Mouse (Mus musculus) liver, embryonic 13.5 days (tissue): Measurements from ENCODE around the gene Cacna1g. TPM values are rescaled to one million over a fixed set of nuclear protein-coding genes. Genes with fewer than 3 reads are reported as not detected.
"Not testable (repeated sequence)": the region's sequence is repeated elsewhere in the genome, so short reads cannot be mapped to it uniquely, and the experiment has no call there.

ENCODE experiments used
- ATAC-seq: fragments of 200-750 bp; cut with Nextera tagmentation; 2 replicates; pipeline ENCODE4 v1.8.0; 2017; ENCODE audit warnings: low read depth, mild to moderate bottlenecking, moderate number of reproducible peaks, moderate library complexity
- DNase-seq: peaks from one replicate; pipeline ENCODE4 v3.0.0; 2022
- H3K27ac ChIP-seq: fragments of 300-500 bp; sonication (generic); 2 replicates; pipeline ENCODE4 v1.5.1; 2015; ENCODE audit warnings: moderate library complexity, mild to moderate bottlenecking, inconsistent platforms
- H3K27me3 ChIP-seq: fragments of 300-500 bp; sonication (generic); 2 replicates; pipeline ENCODE4 v1.6.1; 2015; ENCODE audit warnings: mild to moderate bottlenecking, inconsistent platforms
- H3K36me3 ChIP-seq: fragments of 300-500 bp; sonication (generic); 2 replicates; pipeline ENCODE4 v1.6.1; 2015; ENCODE audit warnings: mild to moderate bottlenecking, inconsistent platforms
- H3K4me1 ChIP-seq: fragments of 300-500 bp; sonication (generic); replicated peaks from 2 replicates; pipeline ENCODE4 v1.6.1; 2015; ENCODE audit warnings: inconsistent platforms
- H3K4me2 ChIP-seq: fragments of 300-500 bp; sonication (generic); 2 replicates; pipeline ENCODE4 v1.6.1; 2015; ENCODE audit warnings: inconsistent platforms, mild to moderate bottlenecking, moderate library complexity
- H3K4me3 ChIP-seq: fragments of 300-500 bp; sonication (generic); replicated peaks from 2 replicates; pipeline ENCODE4 v1.5.1; 2015; ENCODE audit warnings: mild to moderate bottlenecking, inconsistent platforms
- H3K9ac ChIP-seq: fragments of 300-500 bp; sonication (generic); 2 replicates; pipeline ENCODE4 v1.6.1; 2015; ENCODE audit warnings: mild to moderate bottlenecking, inconsistent platforms
- H3K9me3 ChIP-seq: fragments of 300-500 bp; sonication (generic); replicated peaks from 2 replicates; pipeline ENCODE4 v1.6.1; 2016; ENCODE audit warnings: inconsistent platforms
- WGBS: fragments of 180-500 bp; shearing (Covaris S2); methylation state at CpG from one replicate; pipeline ENCODE4 v1.1.7; 2015; ENCODE audit not compliant: insufficient replicate concordance; 5-methylcytosine and 5-hydroxymethylcytosine counted together
- polyA plus RNA-seq: library from polyadenylated mRNA; unstranded; fragments of >200 nt; fragmentation: Nextera tagmentation; extraction: Ambion mirVana; gene quantifications from 2 replicates; pipeline ENCODE4 v1.2.1, GENCODE M21; 2015

Gene Cacna1g
- polyA plus RNA-seq, 1 experiment from 2014 or later: 1.8 TPM

- DNase-seq: no peak
- H3K4me2 ChIP-seq: no peak overlapping the region
- H3K27me3 ChIP-seq: peaks cover 33% of the 10 kb centered on the region; the same call in 1 of the 2 replicates
- 71% methylated on average over 10 of the region's 10 CpGs for WGBS
- H3K4me1 ChIP-seq: no peaks in the 10 kb centered on the region; the same call in 1 of the 2 replicates
- H3K9me3 ChIP-seq: no peaks in the 10 kb centered on the region
- ATAC-seq: no peak
- H3K9ac ChIP-seq: no peak overlapping the region
- no peaks in the 10 kb centered on the region for H3K36me3 ChIP-seq
- no peak overlapping the region for H3K4me3 ChIP-seq
- no peak overlapping the region for H3K27ac ChIP-seq
Measured at GRCm38 (mm10) chr11:94403757-94404156, 70.2 kb downstream of the Cacna1g start.

- no peak overlapping the region for H3K9ac ChIP-seq
- peaks cover 32% of the 10 kb centered on the region; the same call in 1 of the 2 replicates for H3K27me3 ChIP-seq
- H3K4me3 ChIP-seq: no peak overlapping the region
- H3K4me2 ChIP-seq: no peak overlapping the region
- no peaks in the 10 kb centered on the region; the same call in 1 of the 2 replicates for H3K4me1 ChIP-seq
- no peak overlapping the region for H3K27ac ChIP-seq
- WGBS: 75% methylated on average over 5 of the region's 5 CpGs
- no peaks in the 10 kb centered on the region for H3K36me3 ChIP-seq
- H3K9me3 ChIP-seq: no peaks in the 10 kb centered on the region
- ATAC-seq (no peak), DNase-seq (no peak)
Measured at GRCm38 (mm10) chr11:94402731-94403130, 71.3 kb downstream of the Cacna1g start.

- not testable (repeated sequence) for H3K4me1 ChIP-seq, H3K4me2 ChIP-seq, H3K9ac ChIP-seq, H3K9me3 ChIP-seq, DNase-seq, H3K27ac ChIP-seq, ATAC-seq, H3K4me3 ChIP-seq, H3K36me3 ChIP-seq
- peaks cover 28% of the 10 kb centered on the region; the same call in 1 of the 2 replicates for H3K27me3 ChIP-seq
- 61% methylated on average over 4 of the region's 4 CpGs for WGBS
Measured at GRCm38 (mm10) chr11:94402029-94402428, 72.0 kb downstream of the Cacna1g start.

- WGBS: 63% methylated on average over 6 of the region's 6 CpGs
- ATAC-seq: no peak
- H3K36me3 ChIP-seq: no peaks in the 10 kb centered on the region
- H3K27me3 ChIP-seq: peaks cover 28% of the 10 kb centered on the region; the same call in 1 of the 2 replicates
- no peak overlapping the region for H3K4me3 ChIP-seq
- H3K4me1 ChIP-seq: no peaks in the 10 kb centered on the region; the same call in 1 of the 2 replicates
- H3K9ac ChIP-seq: no peak overlapping the region
- H3K9me3 ChIP-seq: no peaks in the 10 kb centered on the region
- no peak for DNase-seq
- H3K4me2 ChIP-seq: no peak overlapping the region
- no peak overlapping the region for H3K27ac ChIP-seq
Measured at GRCm38 (mm10) chr11:94400996-94401395, 73.0 kb downstream of the Cacna1g start.

GRCm38 (mm10) chr11:94394107-94394506, 79.9 kb downstream of the Cacna1g start:
- H3K36me3 ChIP-seq: no peaks in the 10 kb centered on the region
- peaks cover 51% of the 10 kb centered on the region for H3K27me3 ChIP-seq
- WGBS: 58% methylated on average over 7 of the region's 7 CpGs
- peaks cover 4% of the 10 kb centered on the region; the same call in 1 of the 2 replicates for H3K4me1 ChIP-seq
- no peak overlapping the region for H3K4me2 ChIP-seq
- H3K9ac ChIP-seq: no peak overlapping the region
- DNase-seq (no peak), ATAC-seq (no peak)
- no peaks in the 10 kb centered on the region for H3K9me3 ChIP-seq
- no peak overlapping the region for H3K4me3 ChIP-seq
- H3K27ac ChIP-seq: no peak overlapping the region

- ATAC-seq, H3K36me3 ChIP-seq, H3K27ac ChIP-seq, H3K9ac ChIP-seq, DNase-seq, H3K4me2 ChIP-seq, H3K4me3 ChIP-seq, H3K4me1 ChIP-seq, H3K9me3 ChIP-seq: not testable (repeated sequence)
- peaks cover 51% of the 10 kb centered on the region for H3K27me3 ChIP-seq
- WGBS: 51% methylated on average over 4 of the region's 4 CpGs
Measured at GRCm38 (mm10) chr11:94393490-94393889, 80.5 kb downstream of the Cacna1g start.

- Histone ChIP-seq H3K9ac (0 out of 2 replicates have a peak within 1 kb of the TSS, but pooled peaks have one; percentile 17), H3K27me3 (peaks cover 51% of the 10 kb centered on the region), H3K36me3 (no peaks in the 10 kb centered on the region), H3K4me1 (peaks cover 4% of the 10 kb centered on the region; the same call in 1 of the 2 replicates), H3K4me3 (peak within 1 kb of the TSS; percentile 35), H3K4me2 (peak within 1 kb of the TSS; percentile 52), H3K9me3 (no peaks in the 10 kb centered on the region), H3K27ac (no peak within 1 kb of the TSS)
- WGBS: 3% methylated on average over 20 of the region's 20 CpGs
- DNase-seq (no peak), ATAC-seq (peak; percentile 51; the same call in 1 of the 2 replicates)
Measured at GRCm38 (mm10) chr11:94392672-94393109, 81.3 kb downstream of the Cacna1g start, which contains the start of gene Abcc3. Gene Abcc3 (minus strand): TSS chr11:94392997.

GRCm38 (mm10) chr11:94391661-94392060, 82.3 kb downstream of the Cacna1g start:
- DNase-seq (no peak), ATAC-seq (no peak)
- H3K27me3 ChIP-seq: peaks cover 48% of the 10 kb centered on the region
- no peak overlapping the region for H3K9ac ChIP-seq
- H3K36me3 ChIP-seq: no peaks in the 10 kb centered on the region
- WGBS: 69% methylated on average over 10 of the region's 10 CpGs
- peaks cover 5% of the 10 kb centered on the region for H3K4me1 ChIP-seq
- H3K4me2 ChIP-seq: no peak overlapping the region
- H3K4me3 ChIP-seq: no peak overlapping the region
- no peaks in the 10 kb centered on the region for H3K9me3 ChIP-seq
- no peak overlapping the region for H3K27ac ChIP-seq

- Histone ChIP-seq H3K4me3 (no peak overlapping the region), H3K27ac (no peak overlapping the region), H3K9me3 (no peaks in the 10 kb centered on the region), H3K4me2 (no peak overlapping the region), H3K9ac (no peak overlapping the region), H3K4me1 (peaks cover 13% of the 10 kb centered on the region), H3K27me3 (peaks cover 43% of the 10 kb centered on the region), H3K36me3 (no peaks in the 10 kb centered on the region)
- WGBS: 73% methylated on average over 6 of the region's 6 CpGs
- no peak for ATAC-seq
- DNase-seq: no peak
Measured at GRCm38 (mm10) chr11:94390825-94391224, 83.2 kb downstream of the Cacna1g start.

- H3K4me2 ChIP-seq: no peak overlapping the region
- no peaks in the 10 kb centered on the region for H3K9me3 ChIP-seq
- no peaks in the 10 kb centered on the region for H3K36me3 ChIP-seq
- DNase-seq (no peak), ATAC-seq (no peak)
- peaks cover 43% of the 10 kb centered on the region for H3K27me3 ChIP-seq
- H3K4me1 ChIP-seq: peaks cover 17% of the 10 kb centered on the region
- H3K27ac ChIP-seq: no peak overlapping the region
- WGBS: 72% methylated on average over 6 of the region's 6 CpGs
- H3K4me3 ChIP-seq: no peak overlapping the region
- H3K9ac ChIP-seq: no peak overlapping the region
Measured at GRCm38 (mm10) chr11:94389724-94390396, 84.1 kb downstream of the Cacna1g start.

- DNase-seq (no peak), ATAC-seq (no peak)
- Histone ChIP-seq H3K4me2 (no peak overlapping the region), H3K9ac (no peak overlapping the region), H3K9me3 (no peaks in the 10 kb centered on the region), H3K4me3 (no peak overlapping the region), H3K36me3 (no peaks in the 10 kb centered on the region), H3K27ac (no peak overlapping the region), H3K4me1 (peaks cover 17% of the 10 kb centered on the region), H3K27me3 (peaks cover 39% of the 10 kb centered on the region)
- WGBS: 57% methylated on average over 4 of the region's 4 CpGs
Measured at GRCm38 (mm10) chr11:94389021-94389420, 85.0 kb downstream of the Cacna1g start.

- H3K27ac ChIP-seq: no peak overlapping the region
- H3K9me3 ChIP-seq: no peaks in the 10 kb centered on the region
- 54% methylated on average over 4 of the region's 4 CpGs for WGBS
- no peak for DNase-seq
- H3K4me3 ChIP-seq: no peak overlapping the region
- H3K9ac ChIP-seq: no peak overlapping the region
- H3K4me1 ChIP-seq: peaks cover 17% of the 10 kb centered on the region
- no peaks in the 10 kb centered on the region for H3K36me3 ChIP-seq
- ATAC-seq: no peak
- no peak overlapping the region for H3K4me2 ChIP-seq
- H3K27me3 ChIP-seq: peaks cover 28% of the 10 kb centered on the region
Measured at GRCm38 (mm10) chr11:94387756-94388155, 86.2 kb downstream of the Cacna1g start.
